Mouse (Mus musculus) gastrocnemius, postnatal 14 days (tissue): ENCODE data around the gene Lmo3. TPM values are rescaled to one million over a fixed set of nuclear protein-coding genes. Genes with fewer than 3 reads are reported as not detected.

Source experiments
- DNase-seq: peaks from one replicate; pipeline ENCODE4 v3.0.0; 2021; ENCODE audit warnings: mixed read lengths
- intact Hi-C: fragments of 180-260 bp; cut with DNase I; formaldehyde crosslinking; loops from one replicate; pipeline ENCODE4 v1.15.1; 2025; ENCODE audit warnings: low total_unique reads
- total RNA-seq, 2 experiments: library from RNA; stranded (reverse); gene quantifications; 2 replicates each; pipeline ENCODE4 v1.2.3; 2021

Gene Lmo3
- total RNA-seq, 2 experiments from 2014 or later = not detected

- intact Hi-C loops = no loop called here
- DNase-seq = peak; percentile 12
Observed at GRCm38 (mm10) chr6:138325744-138326400, 255.9 kb downstream of the Lmo3 start.

DNA sequence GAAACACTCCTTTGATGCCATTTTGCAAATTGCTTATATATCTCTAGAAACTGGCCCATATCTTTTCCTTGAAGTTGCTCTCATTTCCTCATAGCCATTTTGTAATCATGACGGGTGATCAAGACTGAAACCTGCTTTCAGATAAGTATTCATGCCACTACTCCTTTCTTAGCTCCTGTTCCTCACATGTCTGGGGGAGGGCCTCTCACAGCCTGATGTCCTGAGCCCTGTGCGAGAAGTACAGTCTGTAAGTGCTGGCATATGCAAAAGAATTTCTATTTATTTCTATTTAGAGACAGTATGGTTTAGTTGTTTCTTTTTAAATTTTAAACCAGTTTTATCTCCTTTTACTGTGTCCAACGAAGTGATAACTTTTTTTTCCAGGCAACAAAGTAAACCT is 256.6 kb downstream of the Lmo3 start:
- intact Hi-C loops = no loop called here
- no peak for DNase-seq

- intact Hi-C loops = no loop called here
- DNase-seq = no peak
Observed at GRCm38 (mm10) chr6:138323325-138323724, 258.4 kb downstream of the Lmo3 start.

DNA sequence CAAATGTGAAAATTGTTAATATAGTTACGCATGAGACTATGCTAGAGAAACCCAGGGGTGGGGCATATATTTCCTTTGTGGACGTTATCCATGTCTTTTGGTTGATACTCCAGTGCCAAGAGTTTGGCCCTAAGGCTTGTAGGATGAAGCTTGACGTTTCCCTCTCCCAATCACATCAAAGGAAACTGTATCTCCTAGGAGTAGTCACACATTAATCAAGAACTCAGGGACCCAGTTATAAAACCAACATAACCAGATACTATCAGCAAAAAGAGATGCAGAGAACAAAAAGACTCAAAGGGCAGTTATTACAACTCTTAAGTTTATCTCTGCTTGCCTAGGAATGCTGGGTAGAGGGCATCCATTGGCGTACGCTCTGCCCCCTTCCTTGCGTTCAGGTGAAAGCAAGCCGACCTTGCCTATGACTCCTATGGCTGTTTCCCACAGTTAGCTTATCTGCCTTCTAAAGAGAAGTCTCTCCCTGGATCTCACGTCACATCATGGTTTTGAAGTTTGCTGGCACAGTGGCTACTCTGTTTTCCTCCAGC is 261.5 kb downstream of the Lmo3 start:
- intact Hi-C loops = no loop called here
- DNase-seq = no peak

Other genes with a start within 250 kb of the Lmo3 start
- gene Igbp1b, start 76.6 kb upstream of the Lmo3 start, total RNA-seq = not detected